Mouse (Mus musculus): ENCODE data around the gene Mrpl37. TPM values are rescaled to one million over a fixed set of nuclear protein-coding genes. Genes with fewer than 3 reads are reported as not detected.
"Not testable (repeated sequence)": the region's sequence is repeated elsewhere in the genome, so short reads cannot be mapped to it uniquely, and the experiment has no call there.

The Mrpl37 gene
- polyA plus RNA-seq (2015; fragmentation: Nextera tagmentation; extraction: Ambion mirVana): 76.9 and 80.9 TPM in 2 replicates

GRCm38 (mm10) chr4:107066252-107067124 lies at the start of gene Mrpl37, which contains the start of gene Cyb5rl:
Mrpl37 (minus strand) TSS chr4:107066868.
Cyb5rl (plus strand) TSS chr4:107066988.
- no peaks in the 10 kb centered on the region for H3K9me3 ChIP-seq
- under 1% methylated on average over 60 of the region's 60 CpGs for WGBS

DNA sequence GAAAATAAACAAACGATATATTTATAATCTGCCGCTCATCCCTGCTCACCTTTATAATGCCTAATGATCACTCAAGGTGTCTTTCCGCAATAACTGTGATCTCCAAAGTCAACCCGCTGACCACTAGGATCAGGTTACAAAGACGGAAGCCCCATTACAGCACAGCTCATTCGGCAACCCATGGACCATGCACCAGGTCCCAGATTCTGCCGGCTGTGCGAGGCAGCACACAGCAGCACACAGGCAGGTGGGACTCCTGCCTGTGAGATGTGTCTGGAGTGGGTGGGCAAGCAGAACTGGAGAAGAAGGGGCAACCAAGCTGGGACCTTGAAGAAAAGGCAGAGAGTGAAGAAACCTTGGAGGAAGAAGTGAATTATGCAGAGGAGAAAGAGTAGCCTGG lies 47.6 kb upstream of the Mrpl37 start:
- Histone ChIP-seq H3K9ac (no peak overlapping the region), H3K27ac (replicated peaks) (no peak overlapping the region), H3K4me2 (no peak overlapping the region), H3K27me3 (no peaks in the 10 kb centered on the region), H3K4me3 (no peak overlapping the region), H3K9me3 (no peaks in the 10 kb centered on the region), H3K4me1 (replicated peaks) (0 out of 2 replicates have a peak, but pooled peaks cover 5% of the 10 kb centered on the region), H3K36me3 (no peaks in the 10 kb centered on the region)
- no peak for ATAC-seq (ENCODE audit: low read depth)
- 52% methylated on average over 8 of the region's 8 CpGs for WGBS

More at GRCm38 (mm10) chr4:107066252-107067124, at the start of gene Mrpl37, which contains the start of gene Cyb5rl:
- peaks cover 20% of the 10 kb centered on the region for H3K4me1 ChIP-seq (replicated peaks)
- H3K27me3 ChIP-seq: no peaks in the 10 kb centered on the region
- peaks cover 32% of the 10 kb centered on the region for H3K36me3 ChIP-seq
- peak within 1 kb of the TSS; percentile 61 for H3K27ac ChIP-seq (replicated peaks)
- H3K9ac ChIP-seq: peak within 1 kb of the TSS; percentile 85
- ATAC-seq (ENCODE audit: low read depth): peak; percentile 98
- H3K4me3 ChIP-seq: peak within 1 kb of the TSS; percentile 70
- peak within 1 kb of the TSS; percentile 98 for H3K4me2 ChIP-seq

DNA sequence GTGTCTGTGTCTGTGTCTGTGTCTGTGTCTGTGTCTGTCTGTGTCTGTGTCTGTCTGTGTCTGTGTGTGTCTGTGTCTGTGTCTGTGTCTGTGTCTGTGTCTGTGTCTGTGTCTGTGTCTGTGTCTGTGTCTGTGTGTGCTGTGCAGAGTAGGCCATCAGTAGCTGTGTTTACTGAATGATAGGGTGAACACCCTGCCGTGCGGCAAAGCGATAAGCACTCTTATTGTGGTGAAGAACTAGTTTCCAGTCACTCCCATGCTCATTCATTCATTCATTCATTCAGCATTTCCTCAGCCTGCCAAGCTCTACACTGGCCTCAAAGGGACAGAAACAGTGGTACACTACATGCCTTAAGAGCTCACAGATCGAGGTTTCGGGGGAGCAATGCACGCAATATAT lies 42.5 kb upstream of the Mrpl37 start:
- 89% methylated on average over 6 of the region's 6 CpGs for WGBS
- H3K9ac ChIP-seq; H3K9me3 ChIP-seq; ATAC-seq (ENCODE audit: low read depth); H3K4me3 ChIP-seq; H3K36me3 ChIP-seq; H3K4me2 ChIP-seq; H3K27me3 ChIP-seq: not testable (repeated sequence)
- Histone ChIP-seq H3K4me1 (replicated peaks) (peaks cover 23% of the 10 kb centered on the region), H3K27ac (replicated peaks) (0 out of 2 replicates have a peak overlapping the region, but pooled peaks have one; percentile 23)

- Histone ChIP-seq H3K9ac (peak overlapping the region; percentile 45; the same call in 1 of the 2 replicates), H3K27me3 (no peaks in the 10 kb centered on the region), H3K36me3 (no peaks in the 10 kb centered on the region), H3K9me3 (no peaks in the 10 kb centered on the region), H3K4me3 (no peak overlapping the region), H3K4me1 (replicated peaks) (peaks cover 23% of the 10 kb centered on the region), H3K4me2 (peak overlapping the region; percentile 25), H3K27ac (replicated peaks) (peak overlapping the region; percentile 79)
- 7% methylated on average over 13 of the region's 13 CpGs for WGBS
- peak; percentile 87 for ATAC-seq (ENCODE audit: low read depth)
Measured at GRCm38 (mm10) chr4:107108291-107108731, 41.6 kb upstream of the Mrpl37 start.

GRCm38 (mm10) chr4:107106777-107107176 lies 40.1 kb upstream of the Mrpl37 start:
- whole genome bisulfite sequencing: 87% methylated on average over 16 of the region's 16 CpGs
- no peak for ATAC-seq (ENCODE audit: low read depth)
- H3K36me3 ChIP-seq: no peaks in the 10 kb centered on the region

GRCm38 (mm10) chr4:107102220-107102619 lies 35.6 kb upstream of the Mrpl37 start:
- 75% methylated on average over 8 of the region's 8 CpGs for WGBS
- Histone ChIP-seq H3K4me2 (no peak overlapping the region), H3K36me3 (no peaks in the 10 kb centered on the region), H3K27ac (replicated peaks) (no peak overlapping the region), H3K9me3 (no peaks in the 10 kb centered on the region), H3K4me1 (replicated peaks) (peaks cover 15% of the 10 kb centered on the region), H3K4me3 (no peak overlapping the region), H3K9ac (no peak overlapping the region), H3K27me3 (no peaks in the 10 kb centered on the region)
- no peak for ATAC-seq (ENCODE audit: low read depth)

More at GRCm38 (mm10) chr4:107106777-107107176, 40.1 kb upstream of the Mrpl37 start:
- H3K4me2 ChIP-seq: no peak overlapping the region
- H3K4me3 ChIP-seq: no peak overlapping the region
- H3K27ac ChIP-seq (replicated peaks): peak overlapping the region; percentile 79; the same call in 1 of the 2 replicates
- peaks cover 23% of the 10 kb centered on the region for H3K4me1 ChIP-seq (replicated peaks)
- no peak overlapping the region for H3K9ac ChIP-seq
- H3K9me3 ChIP-seq: no peaks in the 10 kb centered on the region
- H3K27me3 ChIP-seq: no peaks in the 10 kb centered on the region

DNA sequence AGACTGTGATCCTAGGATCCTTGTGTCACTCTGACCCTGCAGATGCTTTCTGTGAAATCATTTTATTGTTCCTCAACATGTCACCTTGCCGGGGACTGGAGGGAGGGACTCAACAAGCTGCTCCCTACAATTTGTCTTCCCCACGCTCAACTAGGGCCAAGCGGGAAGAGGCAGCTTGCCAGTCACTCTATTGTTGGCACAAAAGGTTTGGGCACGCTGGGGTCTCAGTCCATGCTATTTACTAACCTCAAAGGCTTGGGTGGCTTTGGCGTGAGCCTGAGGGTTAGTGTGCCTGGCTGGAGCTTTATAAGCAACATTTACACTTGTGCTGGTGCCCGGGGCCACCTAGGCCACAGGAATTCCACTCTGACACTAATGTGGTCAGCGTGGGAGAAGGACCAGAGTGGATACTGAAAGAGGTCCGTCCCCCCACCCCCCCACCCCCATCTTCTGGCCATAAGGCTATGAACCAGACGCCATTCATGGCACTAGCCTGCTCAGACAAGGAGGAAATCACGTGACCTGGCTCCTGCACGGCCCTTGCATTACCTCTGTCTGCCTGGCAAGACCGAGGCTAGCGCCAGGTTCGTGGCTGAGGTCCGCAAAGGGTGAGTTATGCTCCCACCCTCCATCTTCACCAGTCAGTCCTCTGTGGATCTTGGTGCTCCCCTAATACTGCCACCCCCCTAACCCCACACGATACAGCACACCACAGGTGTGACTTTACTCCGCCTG lies 32.3 kb upstream of the Mrpl37 start:
- no peaks in the 10 kb centered on the region for H3K36me3 ChIP-seq
- H3K4me1 ChIP-seq (replicated peaks): peaks cover 28% of the 10 kb centered on the region
- no peaks in the 10 kb centered on the region for H3K27me3 ChIP-seq
- H3K9ac ChIP-seq: no peak overlapping the region
- H3K4me2 ChIP-seq: no peak overlapping the region
- WGBS: 71% methylated on average over 17 of the region's 17 CpGs
- H3K9me3 ChIP-seq: no peaks in the 10 kb centered on the region
- H3K27ac ChIP-seq (replicated peaks): no peak overlapping the region
- no peak overlapping the region for H3K4me3 ChIP-seq
- ATAC-seq (ENCODE audit: low read depth): no peak

GRCm38 (mm10) chr4:107098375-107098774 lies 31.7 kb upstream of the Mrpl37 start:
- H3K4me3 ChIP-seq: no peak overlapping the region
- H3K36me3 ChIP-seq: no peaks in the 10 kb centered on the region
- H3K4me2 ChIP-seq: no peak overlapping the region
- H3K4me1 ChIP-seq (replicated peaks): peaks cover 28% of the 10 kb centered on the region
- H3K9ac ChIP-seq: no peak overlapping the region
- H3K27me3 ChIP-seq: no peaks in the 10 kb centered on the region
- H3K27ac ChIP-seq (replicated peaks): no peak overlapping the region
- 78% methylated on average over 10 of the region's 10 CpGs for WGBS
- H3K9me3 ChIP-seq: no peaks in the 10 kb centered on the region
- no peak for ATAC-seq (ENCODE audit: low read depth)

- H3K27me3 ChIP-seq: no peaks in the 10 kb centered on the region
- H3K4me2 ChIP-seq: no peak overlapping the region
- 54% methylated on average over 15 of the region's 15 CpGs for WGBS
- H3K9ac ChIP-seq: no peak overlapping the region
- H3K9me3 ChIP-seq: no peaks in the 10 kb centered on the region
- H3K4me3 ChIP-seq: no peak overlapping the region
- H3K27ac ChIP-seq (replicated peaks): peak overlapping the region; percentile 55
- H3K4me1 ChIP-seq (replicated peaks): peaks cover 28% of the 10 kb centered on the region
- ATAC-seq (ENCODE audit: low read depth): no peak
- no peaks in the 10 kb centered on the region for H3K36me3 ChIP-seq
Measured at GRCm38 (mm10) chr4:107097871-107098270, 31.2 kb upstream of the Mrpl37 start.

DNA sequence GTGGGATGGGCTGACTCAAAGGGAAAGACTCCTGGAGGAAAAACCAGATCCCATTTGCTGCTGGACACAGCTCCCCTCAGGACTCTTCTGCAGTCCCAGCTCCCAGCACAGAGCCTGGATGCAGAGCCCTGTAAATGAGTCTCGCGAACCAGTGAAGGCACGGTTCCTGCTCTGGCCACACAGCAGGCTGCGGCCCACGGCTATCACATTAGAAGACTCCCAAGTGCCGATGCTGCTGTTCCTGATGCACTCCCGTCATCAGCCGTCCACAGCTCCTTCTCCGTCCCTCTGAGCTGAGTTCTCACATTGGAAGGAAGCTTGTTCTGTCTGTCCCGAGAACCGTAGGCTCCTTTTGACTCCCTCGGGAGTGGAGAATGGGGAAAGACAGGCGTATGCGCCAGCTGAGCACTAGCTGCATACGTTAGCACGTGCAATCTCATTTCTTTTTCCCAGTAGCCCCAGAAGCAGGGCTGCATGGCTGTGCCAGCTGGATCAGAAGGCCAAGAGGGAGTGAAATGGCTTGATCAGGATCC lies 30.2 kb upstream of the Mrpl37 start, which contains the start of gene Cdcp2:
Gene Cdcp2, plus strand, starts transcription at position 51 of the 533 bp plus-strand sequence.
- Histone ChIP-seq H3K4me3 (no peak within 1 kb of the TSS), H3K36me3 (no peaks in the 10 kb centered on the region), H3K4me1 (replicated peaks) (peaks cover 32% of the 10 kb centered on the region), H3K9me3 (no peaks in the 10 kb centered on the region), H3K27ac (replicated peaks) (peak within 1 kb of the TSS; percentile 55), H3K4me2 (0 out of 2 replicates have a peak within 1 kb of the TSS, but pooled peaks have one; percentile 0), H3K9ac (peak within 1 kb of the TSS; percentile 22; the same call in 1 of the 2 replicates), H3K27me3 (no peaks in the 10 kb centered on the region)
- 34% methylated on average over 16 of the region's 16 CpGs for WGBS
- peak; percentile 21; the same call in 1 of the 2 replicates for ATAC-seq (ENCODE audit: low read depth)

- H3K9ac ChIP-seq: 0 out of 2 replicates have a peak overlapping the region, but pooled peaks have one; percentile 22
- no peak overlapping the region for H3K4me3 ChIP-seq
- no peak overlapping the region for H3K4me2 ChIP-seq
- peaks cover 35% of the 10 kb centered on the region for H3K4me1 ChIP-seq (replicated peaks)
- H3K36me3 ChIP-seq: no peaks in the 10 kb centered on the region
- H3K27ac ChIP-seq (replicated peaks): peak overlapping the region; percentile 55
- H3K27me3 ChIP-seq: no peaks in the 10 kb centered on the region
- no peaks in the 10 kb centered on the region for H3K9me3 ChIP-seq
- no peak for ATAC-seq (ENCODE audit: low read depth)
- 29% methylated on average over 6 of the region's 6 CpGs for WGBS
Measured at GRCm38 (mm10) chr4:107096043-107096442, 29.4 kb upstream of the Mrpl37 start.

Data from neural tube, embryonic 13.5 days (tissue).